Mouse (Mus musculus) hindbrain, embryonic 16.5 days (tissue): ENCODE results near the gene Fgd3. TPM values are rescaled to one million over a fixed set of nuclear protein-coding genes. Genes with fewer than 3 reads are reported as not detected.

Experiments
- ATAC-seq: fragments of 200-750 bp; cut with Nextera tagmentation; 2 replicates; pipeline ENCODE4 v1.8.0; 2017; ENCODE audit warnings: moderate TSS enrichment, moderate library complexity
- H3K27ac ChIP-seq: fragments of 300-500 bp; sonication (generic); 2 replicates; pipeline ENCODE4 v1.5.1; 2014; ENCODE audit warnings: low read depth, mild to moderate bottlenecking, control low read depth, low read length, moderate library complexity
- H3K27me3 ChIP-seq: fragments of 300-500 bp; sonication (generic); replicated peaks from 2 replicates; pipeline ENCODE4 v1.6.1; 2014; ENCODE audit warnings: low read length; ENCODE audit not compliant: control insufficient read depth, insufficient read depth
- H3K36me3 ChIP-seq: fragments of 300-500 bp; sonication (generic); 2 replicates; pipeline ENCODE4 v1.6.1; 2014; ENCODE audit warnings: mild to moderate bottlenecking, low read length, moderate library complexity, mixed read lengths; ENCODE audit not compliant: control insufficient read depth, insufficient read depth
- H3K4me1 ChIP-seq: fragments of 300-500 bp; sonication (generic); 2 replicates; pipeline ENCODE4 v1.6.1; 2014; ENCODE audit warnings: low read depth, low read length; ENCODE audit not compliant: control insufficient read depth, insufficient read depth
- H3K4me2 ChIP-seq: fragments of 300-500 bp; sonication (generic); 2 replicates; pipeline ENCODE4 v1.6.1; 2014; ENCODE audit warnings: mild to moderate bottlenecking, low read length, control low read depth, moderate library complexity
- H3K4me3 ChIP-seq: fragments of 300-500 bp; sonication (generic); 2 replicates; pipeline ENCODE4 v1.5.1; 2014; ENCODE audit warnings: mild to moderate bottlenecking, low read length, control low read depth, moderate library complexity
- H3K9ac ChIP-seq: fragments of 300-500 bp; sonication (generic); 2 replicates; pipeline ENCODE4 v1.6.1; 2014; ENCODE audit warnings: low read depth, mild to moderate bottlenecking, control low read depth, low read length, moderate library complexity
- H3K9me3 ChIP-seq: fragments of 300-500 bp; sonication (generic); 2 replicates; pipeline ENCODE4 v1.6.1; 2014; ENCODE audit warnings: mild to moderate bottlenecking, low read length, moderate library complexity; ENCODE audit not compliant: control insufficient read depth
- WGBS: fragments of 180-500 bp; shearing (Covaris S2); extraction: QIAGEN DNeasy Blood & Tissue Kit; methylation state at CpG from one replicate; pipeline ENCODE4 v1.1.7; 2014; 5-methylcytosine and 5-hydroxymethylcytosine counted together
- polyA plus RNA-seq: library from polyadenylated mRNA; unstranded; fragments of >200 nt; fragmentation: Nextera tagmentation; extraction: Ambion mirVana; gene quantifications from 2 replicates; pipeline ENCODE4 v1.2.1, GENCODE M21; 2015

The Fgd3 gene
- polyA plus RNA-seq, 1 experiment from 2014 or later, result 1.6 TPM

DNA sequence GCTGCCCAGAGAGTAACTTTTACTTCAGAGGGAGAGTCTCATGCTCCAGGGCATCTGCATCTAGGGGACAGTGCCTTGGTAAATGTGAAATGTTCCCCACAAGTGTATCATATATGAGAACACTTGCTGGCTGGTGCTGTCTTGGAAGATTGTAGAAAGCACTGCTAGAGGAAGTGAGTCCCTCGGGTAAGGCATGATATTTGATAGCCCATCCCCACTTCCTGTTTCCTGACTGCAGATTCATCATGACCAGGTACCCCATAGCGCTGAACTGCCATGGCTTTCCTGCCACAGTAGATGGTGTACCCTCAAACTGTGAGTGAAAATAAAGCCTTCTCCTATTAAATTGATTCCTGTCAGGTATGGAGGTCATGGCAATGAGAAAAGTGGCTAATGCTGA, 52.5 kb downstream of the Fgd3 start:
- no peak overlapping the region for H3K27ac ChIP-seq
- no peaks in the 10 kb centered on the region; the same call in 1 of the 2 replicates for H3K9me3 ChIP-seq
- H3K9ac ChIP-seq, result no peak overlapping the region
- no peaks in the 10 kb centered on the region for H3K4me1 ChIP-seq
- H3K4me3 ChIP-seq, result no peak overlapping the region
- ATAC-seq, result no peak
- no peaks in the 10 kb centered on the region for H3K36me3 ChIP-seq
- WGBS, result 71% methylated on average over 2 of the region's 2 CpGs
- no peak overlapping the region for H3K4me2 ChIP-seq
- H3K27me3 ChIP-seq, result no peaks in the 10 kb centered on the region

DNA sequence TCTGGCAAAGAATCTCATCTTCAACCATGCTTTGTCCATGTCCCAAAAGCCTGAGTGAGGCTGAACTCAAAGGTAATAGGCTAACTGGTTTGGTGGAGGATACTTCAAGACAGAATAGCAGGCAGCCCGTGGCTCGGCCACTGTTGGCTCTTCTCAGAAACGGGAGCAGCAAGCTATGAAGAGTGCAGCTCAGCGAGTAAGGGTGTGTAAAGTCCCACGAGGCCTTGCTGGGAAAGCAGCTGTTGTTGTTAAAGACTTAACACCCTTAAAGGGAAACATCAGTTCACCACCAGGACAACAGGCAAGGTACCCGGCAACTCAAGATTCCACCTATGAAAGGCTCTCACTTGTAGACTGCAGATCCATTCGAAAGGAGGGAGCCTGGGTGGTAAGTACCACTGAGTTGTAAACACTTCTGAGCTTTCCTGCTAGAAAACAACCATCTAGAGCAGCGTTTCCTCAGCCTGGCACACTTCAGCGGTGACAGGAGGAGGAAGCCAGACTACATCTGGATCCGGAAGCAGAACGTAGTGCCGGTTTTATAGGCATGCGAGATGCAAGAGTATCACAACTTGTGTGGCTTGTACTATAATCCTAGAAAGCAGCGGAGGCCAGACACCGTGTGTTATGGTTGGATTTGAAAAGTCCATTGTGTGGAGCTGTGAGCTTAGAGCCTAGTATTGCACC, 59.9 kb downstream of the Fgd3 start:
- Histone ChIP-seq H3K9me3 (no peaks in the 10 kb centered on the region), H3K36me3 (no peaks in the 10 kb centered on the region), H3K9ac (no peak overlapping the region), H3K4me1 (no peaks in the 10 kb centered on the region), H3K27me3 (no peaks in the 10 kb centered on the region), H3K4me3 (no peak overlapping the region), H3K4me2 (no peak overlapping the region), H3K27ac (no peak overlapping the region)
- WGBS, result 86% methylated on average over 15 of the region's 15 CpGs
- ATAC-seq, result no peak

DNA sequence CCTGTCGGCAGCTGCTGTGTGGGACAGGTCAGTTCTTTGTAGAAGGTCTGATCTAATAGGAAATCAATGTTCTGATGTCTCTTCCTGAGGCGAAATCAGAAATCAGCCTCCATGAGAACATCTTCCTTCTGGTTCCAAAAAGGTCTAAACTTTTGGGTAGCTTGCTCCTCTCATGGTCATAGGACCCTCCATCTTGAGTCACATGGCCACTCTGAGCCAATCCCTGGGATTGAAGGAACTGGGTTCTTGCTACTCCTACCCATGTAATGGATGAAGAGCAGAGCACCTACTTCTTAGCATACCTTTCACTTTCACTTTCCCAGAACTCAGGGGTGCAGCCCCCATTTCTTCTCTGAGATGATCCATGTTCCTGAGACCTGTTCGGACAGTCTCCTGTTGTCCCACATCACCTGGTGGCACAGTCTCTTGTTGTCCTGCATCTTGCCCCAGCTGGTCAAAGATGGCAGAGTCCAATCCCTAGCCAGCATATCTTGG, 62.2 kb downstream of the Fgd3 start:
- H3K36me3 ChIP-seq, result no peaks in the 10 kb centered on the region
- H3K4me3 ChIP-seq, result no peak overlapping the region
- H3K27me3 ChIP-seq, result no peaks in the 10 kb centered on the region
- no peak overlapping the region for H3K9ac ChIP-seq
- ATAC-seq, result no peak
- H3K27ac ChIP-seq, result no peak overlapping the region
- no peaks in the 10 kb centered on the region for H3K9me3 ChIP-seq
- WGBS, result 85% methylated on average over 3 of the region's 3 CpGs
- H3K4me2 ChIP-seq, result no peak overlapping the region
- no peaks in the 10 kb centered on the region for H3K4me1 ChIP-seq

DNA sequence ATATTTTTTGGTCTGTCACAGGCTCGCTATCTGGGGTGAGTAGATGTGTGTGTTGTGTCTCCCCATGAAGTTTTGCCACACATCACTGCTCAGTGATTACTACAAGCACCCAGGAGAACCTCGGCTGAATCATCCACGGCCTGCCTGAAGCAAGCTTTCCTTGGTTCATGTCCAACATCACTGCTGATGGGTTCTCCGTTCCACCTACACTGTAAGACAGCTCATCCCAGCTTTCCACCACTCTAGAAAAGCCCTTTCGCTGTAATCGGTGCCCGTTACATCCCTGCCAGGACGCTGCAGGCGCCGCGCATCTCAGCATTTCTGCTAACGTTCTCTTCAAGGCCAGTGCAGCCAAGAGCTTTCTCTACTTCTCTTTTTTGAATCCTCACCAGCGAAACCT, 67.4 kb downstream of the Fgd3 start:
- 87% methylated on average over 13 of the region's 13 CpGs for WGBS
- no peaks in the 10 kb centered on the region for H3K9me3 ChIP-seq

DNA sequence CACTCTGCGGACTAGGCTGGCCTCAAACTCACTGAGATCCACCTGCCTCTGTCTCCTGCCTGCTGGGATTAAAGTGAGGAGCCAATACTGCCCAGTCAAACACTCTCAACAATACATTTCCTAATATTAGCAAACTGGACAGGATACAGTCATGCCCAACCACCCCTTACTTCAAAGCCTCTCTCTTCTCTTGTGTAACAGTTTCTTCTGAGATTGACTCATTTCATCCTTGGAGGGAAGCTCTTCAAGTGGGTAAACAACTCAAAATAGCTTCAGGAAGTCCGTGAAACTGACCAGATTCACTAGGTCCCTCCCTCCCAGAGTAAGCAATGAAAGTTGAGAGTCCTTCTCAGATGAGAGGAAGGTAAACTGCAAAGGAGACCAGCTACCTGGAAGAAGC, 68.0 kb downstream of the Fgd3 start:
- Histone ChIP-seq H3K27ac (no peak overlapping the region), H3K9me3 (no peaks in the 10 kb centered on the region)
- 70% methylated on average over 2 of the region's 2 CpGs for WGBS

More for the DNA sequence above, 67.4 kb downstream of the Fgd3 start:
- peaks cover 5% of the 10 kb centered on the region for H3K4me1 ChIP-seq
- no peak overlapping the region for H3K27ac ChIP-seq
- no peaks in the 10 kb centered on the region for H3K36me3 ChIP-seq
- H3K9ac ChIP-seq, result no peak overlapping the region
- H3K27me3 ChIP-seq, result peaks cover 10% of the 10 kb centered on the region; the same call in 1 of the 2 replicates
- H3K4me2 ChIP-seq, result no peak overlapping the region
- no peak overlapping the region for H3K4me3 ChIP-seq
- ATAC-seq, result no peak

DNA sequence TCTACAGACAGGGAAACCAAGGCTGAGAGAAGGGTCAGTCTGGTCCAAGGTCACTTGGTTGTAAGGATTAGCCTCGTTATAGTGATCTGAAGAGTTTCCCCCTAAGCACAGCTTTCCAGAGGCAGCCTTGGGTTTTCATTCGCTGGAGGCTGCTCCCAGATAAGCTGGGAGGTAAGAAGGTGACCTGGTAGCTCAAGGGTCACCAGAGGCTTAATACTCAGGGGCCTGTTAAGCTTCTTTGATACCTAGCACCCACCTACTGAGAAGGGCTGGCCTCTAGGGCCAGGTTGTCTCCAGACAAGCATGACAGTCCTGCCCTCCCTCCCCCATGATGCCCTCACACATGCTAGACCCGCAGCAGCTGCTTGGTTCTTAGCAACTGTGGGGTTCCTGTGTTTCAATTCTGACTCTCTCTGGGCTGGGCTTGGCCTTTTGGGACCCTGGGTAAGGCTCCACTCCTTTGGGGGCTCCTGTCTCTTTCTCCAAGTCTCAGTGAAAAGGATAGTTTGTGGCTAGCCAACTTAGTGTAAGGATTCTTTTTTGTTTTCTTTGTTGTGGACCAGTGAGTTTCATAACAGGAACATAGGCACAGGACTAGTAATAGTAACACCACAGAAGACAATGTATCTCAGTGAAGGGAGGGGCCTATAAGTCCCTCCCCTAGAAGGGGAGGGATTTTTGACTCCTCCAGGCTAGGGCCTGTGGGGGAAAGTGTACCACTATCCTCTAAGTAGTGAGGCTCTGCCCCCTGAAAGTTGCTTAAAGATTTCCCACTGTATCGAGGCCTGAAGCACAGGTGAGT, 69.2 kb downstream of the Fgd3 start:
- Histone ChIP-seq H3K36me3 (no peaks in the 10 kb centered on the region), H3K4me1 (peaks cover 7% of the 10 kb centered on the region), H3K27me3 (peaks cover 21% of the 10 kb centered on the region), H3K9me3 (no peaks in the 10 kb centered on the region), H3K27ac (no peak overlapping the region), H3K4me3 (no peak overlapping the region), H3K9ac (no peak overlapping the region), H3K4me2 (no peak overlapping the region)
- WGBS, result 36% methylated on average over 4 of the region's 4 CpGs
- ATAC-seq, result no peak

More for the DNA sequence above, 68.0 kb downstream of the Fgd3 start:
- H3K9ac ChIP-seq, result no peak overlapping the region
- H3K4me3 ChIP-seq, result no peak overlapping the region
- ATAC-seq, result no peak
- no peaks in the 10 kb centered on the region for H3K36me3 ChIP-seq
- no peak overlapping the region for H3K4me2 ChIP-seq
- H3K4me1 ChIP-seq, result peaks cover 7% of the 10 kb centered on the region
- H3K27me3 ChIP-seq, result peaks cover 15% of the 10 kb centered on the region

DNA sequence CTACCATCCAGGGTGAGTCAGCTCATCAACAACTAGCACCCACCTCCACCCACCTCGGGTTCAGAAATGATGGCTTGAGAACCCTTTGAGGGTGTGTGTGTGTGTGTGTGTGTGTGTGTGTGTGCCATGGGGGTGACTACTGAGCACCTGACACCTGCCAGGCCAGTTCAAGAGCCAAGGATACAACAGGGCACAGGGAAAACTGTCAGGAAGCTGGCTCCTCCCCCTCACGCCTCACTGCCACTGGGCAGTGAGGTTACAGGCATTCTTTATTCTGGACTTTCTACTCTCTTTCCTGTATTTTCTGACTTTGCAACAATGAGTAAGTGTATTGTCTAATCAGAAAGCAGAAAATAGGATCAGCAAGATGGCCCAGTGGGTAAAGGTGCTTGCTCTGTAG, 70.5 kb downstream of the Fgd3 start:
- 81% methylated on average over 2 of the region's 2 CpGs for WGBS
- Histone ChIP-seq H3K4me1 (peaks cover 7% of the 10 kb centered on the region), H3K4me2 (no peak overlapping the region), H3K9ac (no peak overlapping the region), H3K4me3 (no peak overlapping the region), H3K36me3 (no peaks in the 10 kb centered on the region), H3K27me3 (peaks cover 21% of the 10 kb centered on the region), H3K9me3 (no peaks in the 10 kb centered on the region), H3K27ac (no peak overlapping the region)
- no peak for ATAC-seq

DNA sequence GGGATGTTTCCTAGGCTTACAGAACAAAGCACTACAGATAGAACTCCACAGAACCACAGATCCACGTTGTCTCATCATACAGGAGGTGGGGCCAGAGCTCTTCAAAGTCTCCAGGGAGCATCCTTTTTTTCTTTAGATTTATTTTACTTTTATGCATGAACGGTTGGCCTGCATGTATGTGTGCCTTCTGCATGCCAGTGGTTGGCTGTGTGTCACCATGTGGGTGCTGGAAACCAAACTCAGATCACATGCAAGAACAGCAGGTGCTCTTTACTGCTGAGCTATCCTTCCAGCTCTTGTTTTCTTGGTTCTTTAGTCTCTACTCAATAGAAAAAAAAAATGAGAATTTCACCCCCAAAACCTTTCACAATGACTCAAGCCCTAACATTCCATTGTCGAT, 71.2 kb downstream of the Fgd3 start:
- no peak for ATAC-seq
- 60% methylated on average over 3 of the region's 3 CpGs for WGBS
- no peaks in the 10 kb centered on the region for H3K9me3 ChIP-seq

DNA sequence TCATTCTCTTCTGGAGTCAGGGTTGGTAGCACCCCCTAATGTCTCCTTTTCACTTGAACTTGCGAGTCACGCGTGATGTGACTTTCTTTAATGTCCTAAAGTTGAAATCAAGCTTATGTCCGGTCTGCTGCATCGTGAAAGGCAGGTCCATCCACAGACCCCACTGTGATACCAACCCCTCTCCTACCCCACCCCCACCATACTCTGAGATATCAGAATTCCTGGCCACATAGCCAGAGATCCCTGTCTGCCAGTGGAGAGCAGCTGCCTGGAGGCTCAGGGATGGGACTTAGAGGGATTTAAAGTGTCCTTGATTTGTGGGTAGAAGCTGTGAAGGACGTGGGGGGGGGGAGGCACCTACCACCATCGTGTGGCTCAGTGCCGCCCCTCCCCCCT, 71.6 kb downstream of the Fgd3 start, which contains the start of gene Susd3:
Gene Susd3 (minus strand): TSS at position 240 of the 396 bp plus-strand sequence.
- Histone ChIP-seq H3K4me3 (peak within 1 kb of the TSS; percentile 38), H3K4me1 (peaks cover 7% of the 10 kb centered on the region), H3K27ac (no peak within 1 kb of the TSS), H3K9me3 (no peaks in the 10 kb centered on the region), H3K36me3 (no peaks in the 10 kb centered on the region), H3K4me2 (peak within 1 kb of the TSS; percentile 67), H3K27me3 (peaks cover 21% of the 10 kb centered on the region), H3K9ac (peak within 1 kb of the TSS; percentile 19; the same call in 1 of the 2 replicates)
- WGBS, result 23% methylated on average over 8 of the region's 8 CpGs
- ATAC-seq, result no peak

More for the DNA sequence above, 71.2 kb downstream of the Fgd3 start:
- H3K4me2 ChIP-seq, result no peak overlapping the region
- H3K27ac ChIP-seq, result no peak overlapping the region
- no peak overlapping the region for H3K9ac ChIP-seq
- H3K4me3 ChIP-seq, result no peak overlapping the region
- H3K36me3 ChIP-seq, result no peaks in the 10 kb centered on the region
- peaks cover 21% of the 10 kb centered on the region for H3K27me3 ChIP-seq
- H3K4me1 ChIP-seq, result peaks cover 7% of the 10 kb centered on the region
